Comparison of ENCODE assay signal across 8 mouse cellular contexts in the genomic region with DNA sequence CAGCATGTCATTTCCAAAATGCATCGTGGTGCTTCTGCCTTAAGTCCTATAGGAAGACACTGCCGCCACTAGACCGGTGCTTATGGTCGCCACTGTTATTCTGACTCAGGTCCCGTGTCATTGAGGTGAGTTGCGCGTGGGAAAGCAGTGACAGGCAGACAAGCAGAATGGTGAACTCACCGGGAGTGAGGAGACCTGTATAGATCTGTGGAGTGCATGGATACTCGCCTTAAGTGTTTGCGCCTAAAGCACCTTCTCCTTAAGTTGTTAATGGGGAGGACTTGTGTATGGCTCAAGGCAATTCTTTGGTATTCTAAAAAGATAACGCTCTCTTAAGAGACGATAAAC. TPM values are rescaled to one million over a fixed set of nuclear protein-coding genes. Genes with fewer than 3 reads are reported as not detected.
DNase-seq lines count a peak whose midpoint lies in the region; ATAC-seq and TF ChIP-seq lines count a peak whose summit lies in the region.

No protein-coding gene starts in this region.

- H3K4me1 ChIP-seq in lung, embryonic 15.5 days = peaks cover 6% of the 10 kb centered on the region
- H3K4me1 ChIP-seq in embryonic fibroblast, embryonic 13.5 days (ENCODE audit: control insufficient read depth, insufficient read depth, low read length) = no peaks in the 10 kb centered on the region; the same call in 1 of the 2 replicates
- H3K4me1 ChIP-seq in intestine, postnatal 0 days (replicated peaks; ENCODE audit: control insufficient read depth, insufficient read depth, low read length) = 0 out of 2 replicates have a peak, but pooled peaks cover 2% of the 10 kb centered on the region
- H3K4me1 ChIP-seq in neural tube, embryonic 15.5 days = peaks cover 9% of the 10 kb centered on the region

- no peak for TF ChIP-seq CTCF in embryonic fibroblast, embryonic 13.5 days (IDR thresholded peaks at IDR 0.05; ENCODE audit: borderline replicate concordance, insufficient read depth, low read length)
- no peak; the same call in 1 of the 2 replicates for TF ChIP-seq CTCF in intestine, postnatal 0 days (IDR thresholded peaks at IDR 0.05; ENCODE audit: low read depth)

- peak overlapping the region; percentile 70 for H3K4me3 ChIP-seq in lung, embryonic 15.5 days
- H3K4me3 ChIP-seq in embryonic fibroblast, embryonic 13.5 days (ENCODE audit: insufficient read depth, low read length) = peak overlapping the region; percentile 76
- peak overlapping the region; percentile 85 for H3K4me3 ChIP-seq in intestine, postnatal 0 days (ENCODE audit: low read depth, low read length)
- H3K4me3 ChIP-seq in neural tube, embryonic 15.5 days (replicated peaks) = peak overlapping the region; percentile 89

- no peaks in the 10 kb centered on the region for H3K27me3 ChIP-seq in lung, embryonic 15.5 days
- H3K27me3 ChIP-seq in intestine, postnatal 0 days (replicated peaks; ENCODE audit: control insufficient read depth, insufficient read depth, low read length) = no peaks in the 10 kb centered on the region
- H3K27me3 ChIP-seq in neural tube, embryonic 15.5 days (replicated peaks) = no peaks in the 10 kb centered on the region

- no peaks in the 10 kb centered on the region for H3K9me3 ChIP-seq in lung, embryonic 15.5 days
- H3K9me3 ChIP-seq in intestine, postnatal 0 days (ENCODE audit: control insufficient read depth) = no peaks in the 10 kb centered on the region
- H3K9me3 ChIP-seq in neural tube, embryonic 15.5 days (replicated peaks) = 0 out of 2 replicates have a peak, but pooled peaks cover 4% of the 10 kb centered on the region

- WGBS in lung, embryonic 15.5 days = 1% methylated on average over 12 of the region's 12 CpGs
- WGBS in intestine, postnatal 0 days = 2% methylated on average over 12 of the region's 12 CpGs
- whole genome bisulfite sequencing in neural tube, embryonic 15.5 days = 6% methylated on average over 12 of the region's 12 CpGs

- TF ChIP-seq POLR2A in embryonic fibroblast, embryonic 13.5 days (IDR thresholded peaks at IDR 0.05; ENCODE audit: low read depth, low read length) = no peak

- H3K4me2 ChIP-seq in lung, embryonic 15.5 days = peak overlapping the region; percentile 78
- H3K4me2 ChIP-seq in intestine, postnatal 0 days (replicated peaks; ENCODE audit: low read depth) = peak overlapping the region; percentile 81
- H3K4me2 ChIP-seq in neural tube, embryonic 15.5 days = peak overlapping the region; percentile 77

- no peak; the same call in 1 of the 2 replicates for ATAC-seq in lung, embryonic 15.5 days (ENCODE audit: borderline replicate concordance, extremely low read depth, low FRiP score, low TSS enrichment)
- ATAC-seq in intestine, postnatal 0 days = peak; percentile 34
- peak; percentile 18; the same call in 1 of the 2 replicates for ATAC-seq in neural tube, embryonic 15.5 days (ENCODE audit: low FRiP score)

- H3K27ac ChIP-seq in lung, embryonic 15.5 days = peak overlapping the region; percentile 94
- no peak overlapping the region for H3K27ac ChIP-seq in embryonic fibroblast, embryonic 13.5 days (ENCODE audit: insufficient read depth, low read length)
- peak overlapping the region; percentile 88 for H3K27ac ChIP-seq in intestine, postnatal 0 days (ENCODE audit: low read depth, low read length)
- H3K27ac ChIP-seq in neural tube, embryonic 15.5 days (replicated peaks) = peak overlapping the region; percentile 94

- peak overlapping the region; percentile 59 for H3K9ac ChIP-seq in lung, embryonic 15.5 days
- peak overlapping the region; percentile 74 for H3K9ac ChIP-seq in intestine, postnatal 0 days (ENCODE audit: low read depth, low read length)
- H3K9ac ChIP-seq in neural tube, embryonic 15.5 days (replicated peaks) = peak overlapping the region; percentile 73

- DNase-seq in lung, postnatal 10 days = no peak
- no peak for DNase-seq in right cerebral cortex, adult 2 months (ENCODE audit: low spot score in 2 of 2)
- no peak for DNase-seq in thymus, postnatal 4 days
- DNase-seq in right cerebral cortex, postnatal 14 days = no peak

- no peaks in the 10 kb centered on the region for H3K36me3 ChIP-seq in lung, embryonic 15.5 days
- no peaks in the 10 kb centered on the region for H3K36me3 ChIP-seq in intestine, postnatal 0 days (ENCODE audit: control insufficient read depth, insufficient read depth)
- no peaks in the 10 kb centered on the region for H3K36me3 ChIP-seq in neural tube, embryonic 15.5 days

RNA-seq across cellular contexts. Expression of gene Nek1, which starts 0.6 kb away (rescaled TPM):
- 15.9 and 18.0 TPM in 2 replicates for polyA plus RNA-seq in lung, embryonic 15.5 days (2015; fragmentation: Nextera tagmentation; extraction: Ambion mirVana)
- 14.8 and 22.7 TPM in 2 replicates for polyA plus RNA-seq in embryonic fibroblast, embryonic 13.5 days (2011; ENCODE audit: insufficient read length, low read depth, missing spikeins)
- polyA plus RNA-seq in intestine, postnatal 0 days (2015; fragmentation: Nextera tagmentation; extraction: Ambion mirVana) = 5.0 and 5.5 TPM in 2 replicates
- 27.8 and 29.3 TPM in 2 replicates for polyA plus RNA-seq in neural tube, embryonic 15.5 days (2015; fragmentation: Nextera tagmentation; extraction: Ambion mirVana)

RNA-seq across cellular contexts. Expression of gene Clcn3, which starts 10.5 kb away (rescaled TPM):
- 16.8 and 20.7 TPM in 2 replicates for polyA plus RNA-seq in lung, embryonic 15.5 days (2015; fragmentation: Nextera tagmentation; extraction: Ambion mirVana)
- polyA plus RNA-seq in embryonic fibroblast, embryonic 13.5 days (2011; ENCODE audit: insufficient read length, low read depth, missing spikeins) = 12.4 and 15.8 TPM in 2 replicates
- 22.2 and 24.2 TPM in 2 replicates for polyA plus RNA-seq in intestine, postnatal 0 days (2015; fragmentation: Nextera tagmentation; extraction: Ambion mirVana)
- 62.7 and 69.3 TPM in 2 replicates for polyA plus RNA-seq in neural tube, embryonic 15.5 days (2015; fragmentation: Nextera tagmentation; extraction: Ambion mirVana)
